25 mouse cellular contexts compared by ENCODE assay signal in genomic region chrX:92679761-92680160, GRCm38 (mm10).
A peak's percentile ranks its signal among the peaks of the same experiment; 100 is the strongest.
DNase-seq lines count a peak whose midpoint lies in the region; ATAC-seq lines count a peak whose summit lies in the region.
"Had no signal": no experiment of that assay in that cellular context is flagged by ENCODE, and none has a peak within 500 bp of the region (broad histone marks: within the 10 kb centered on the region; RNA-seq: fewer than 3 reads in every experiment).

No protein-coding gene starts in this region.

- H3K27ac ChIP-seq in limb, embryonic 13.5 days, result no peak overlapping the region
- H3K27ac ChIP-seq in limb, embryonic 10.5 days, result no peak overlapping the region
- no peak overlapping the region for H3K27ac ChIP-seq in hindbrain, embryonic 11.5 days (ENCODE audit: low read depth, low read length)
- H3K27ac ChIP-seq: embryonic facial prominence, embryonic 13.5 days; forebrain, embryonic 10.5 days; forebrain, embryonic 13.5 days; heart, adult 2 months; heart, embryonic 10.5 days; heart, embryonic 13.5 days; hindbrain, embryonic 12.5 days; hindbrain, embryonic 15.5 days had no signal

- WGBS in limb, embryonic 13.5 days, result 74% methylated on average over 7 of the region's 7 CpGs
- 88% methylated on average over 7 of the region's 7 CpGs for WGBS in limb, embryonic 10.5 days
- 88% methylated on average over 7 of the region's 7 CpGs for WGBS in hindbrain, embryonic 11.5 days

- no peaks in the 10 kb centered on the region for H3K36me3 ChIP-seq in limb, embryonic 13.5 days
- H3K36me3 ChIP-seq in limb, embryonic 10.5 days, result no peaks in the 10 kb centered on the region
- H3K36me3 ChIP-seq in hindbrain, embryonic 11.5 days (ENCODE audit: control insufficient read depth, insufficient read depth, low read length), result no peaks in the 10 kb centered on the region
- H3K36me3 ChIP-seq: embryonic facial prominence, embryonic 13.5 days; forebrain, embryonic 10.5 days; heart, embryonic 10.5 days; heart, embryonic 13.5 days; hindbrain, embryonic 12.5 days; hindbrain, embryonic 15.5 days had no signal

- ATAC-seq in limb, embryonic 13.5 days (ENCODE audit: low FRiP score, low read depth), result 0 out of 2 replicates have a peak, but pooled peaks have one; percentile 24
- no peak for ATAC-seq in hindbrain, embryonic 11.5 days (ENCODE audit: low FRiP score)
- ATAC-seq: activated CD4-positive, CD25-positive, alpha-beta regulatory T cell, adult 4 months; forebrain, embryonic 13.5 days; forebrain, embryonic 16.5 days had no signal

- H3K4me1 ChIP-seq in limb, embryonic 13.5 days, result no peaks in the 10 kb centered on the region
- no peaks in the 10 kb centered on the region for H3K4me1 ChIP-seq in limb, embryonic 10.5 days
- H3K4me1 ChIP-seq in hindbrain, embryonic 11.5 days (replicated peaks; ENCODE audit: control insufficient read depth, insufficient read depth, low read length), result no peaks in the 10 kb centered on the region
- H3K4me1 ChIP-seq: embryonic facial prominence, embryonic 13.5 days; forebrain, embryonic 10.5 days; forebrain, embryonic 13.5 days; heart, embryonic 10.5 days; heart, embryonic 13.5 days; hindbrain, embryonic 12.5 days; hindbrain, embryonic 15.5 days had no signal

- H3K4me3 ChIP-seq in limb, embryonic 13.5 days, result no peak overlapping the region
- H3K4me3 ChIP-seq in limb, embryonic 10.5 days, result no peak overlapping the region
- H3K4me3 ChIP-seq in hindbrain, embryonic 11.5 days (ENCODE audit: low read depth, low read length), result no peak overlapping the region
- H3K4me3 ChIP-seq: embryonic facial prominence, embryonic 13.5 days; forebrain, embryonic 10.5 days; forebrain, embryonic 13.5 days; heart, adult 2 months; heart, embryonic 10.5 days; heart, embryonic 13.5 days; hindbrain, embryonic 12.5 days; hindbrain, embryonic 15.5 days had no signal

- no peaks in the 10 kb centered on the region for H3K9me3 ChIP-seq in limb, embryonic 13.5 days
- H3K9me3 ChIP-seq in limb, embryonic 10.5 days (replicated peaks), result no peaks in the 10 kb centered on the region
- no peaks in the 10 kb centered on the region for H3K9me3 ChIP-seq in hindbrain, embryonic 11.5 days (ENCODE audit: control insufficient read depth, low read length)
- H3K9me3 ChIP-seq: embryonic facial prominence, embryonic 13.5 days; forebrain, embryonic 10.5 days; forebrain, embryonic 13.5 days; heart, embryonic 10.5 days; heart, embryonic 13.5 days; hindbrain, embryonic 12.5 days; hindbrain, embryonic 15.5 days had no signal

- no peak overlapping the region for H3K9ac ChIP-seq in limb, embryonic 13.5 days
- H3K9ac ChIP-seq in hindbrain, embryonic 11.5 days (ENCODE audit: low read depth, low read length), result no peak overlapping the region
- H3K9ac ChIP-seq: embryonic facial prominence, embryonic 13.5 days; forebrain, embryonic 13.5 days; heart, embryonic 13.5 days; hindbrain, embryonic 12.5 days; hindbrain, embryonic 15.5 days had no signal

- no peak for DNase-seq in limb, embryonic 10.5 days (ENCODE audit: low spot score)
- peak; percentile 1 for DNase-seq in lung, postnatal 10 days
- DNase-seq in lung, adult 18-20 months, result no peak
- peak; percentile 7 for DNase-seq in testis, postnatal 14 days (ENCODE audit: low spot score)
- no peak for DNase-seq in hindbrain, embryonic 11.5 days (ENCODE audit: low spot score)
- DNase-seq: adrenal gland, adult 8-10 months; cerebellum, adult 11 months; cerebellum, adult 2 months; cerebellum, adult 9-11 months; cerebellum, postnatal 25 days; gastrocnemius, postnatal 10 days; gastrocnemius, postnatal 36 days; heart, adult 2 months; heart, postnatal 14 days; heart, postnatal 4 days had no signal

- no peaks in the 10 kb centered on the region for H3K27me3 ChIP-seq in limb, embryonic 13.5 days
- H3K27me3 ChIP-seq in limb, embryonic 10.5 days (ENCODE audit: low read depth, poor library complexity, severe bottlenecking), result no peaks in the 10 kb centered on the region
- H3K27me3 ChIP-seq in hindbrain, embryonic 11.5 days (ENCODE audit: control insufficient read depth, insufficient read depth, low read length), result no peaks in the 10 kb centered on the region
- H3K27me3 ChIP-seq: embryonic facial prominence, embryonic 13.5 days; forebrain, embryonic 13.5 days; heart, embryonic 13.5 days; hindbrain, embryonic 12.5 days; hindbrain, embryonic 15.5 days had no signal

- no peak overlapping the region for H3K4me2 ChIP-seq in limb, embryonic 13.5 days (replicated peaks)
- H3K4me2 ChIP-seq in hindbrain, embryonic 11.5 days (replicated peaks; ENCODE audit: low read depth, low read length), result no peak overlapping the region
- H3K4me2 ChIP-seq: embryonic facial prominence, embryonic 13.5 days; forebrain, embryonic 13.5 days; heart, embryonic 13.5 days; hindbrain, embryonic 12.5 days; hindbrain, embryonic 15.5 days had no signal

Comparison
In these comparisons a context has a peak if more than half of its experiments do, and no peak if none do; other contexts are left out.
1. DNase-seq: peak in lung, postnatal 10 days (single experiment) and testis, postnatal 14 days (single experiment); none in limb, embryonic 10.5 days (single experiment), lung, adult 18-20 months (0 of 2) and hindbrain, embryonic 11.5 days (single experiment).